Mouse (Mus musculus) G1E (cell line): ENCODE data around the gene Mybph. TPM values are rescaled to one million over a fixed set of nuclear protein-coding genes. Genes with fewer than 3 reads are reported as not detected.

Experiments
- polyA plus RNA-seq: library from polyadenylated mRNA; stranded (reverse); fragments of >175 nt; gene quantifications from 2 replicates; pipeline ENCODE4 v1.2.3, GENCODE M21; 2012
- total RNA-seq, 2 experiments: library from RNA; stranded (forward) in 1 of 2; stranded (reverse) in 1 of 2; fragments of 200-1000 nt in 1 of 2; fragments of >200 nt in 1 of 2; fragmentation: Nextera tagmentation in 1 of 2; gene quantifications; 2 replicates each; pipeline ENCODE4 v1.2.3; 2014 to 2017

The Mybph gene
- total and polyA plus RNA-seq, 3 experiments = 0.05 TPM; not detected in 2

Other genes with a start within 250 kb of the Mybph start
- not detected in 2 replicates for gene Fmod, start 156.2 kb upstream of the Mybph start, total RNA-seq (2014; fragmentation: Nextera tagmentation)
- gene Fmod, start 156.2 kb upstream of the Mybph start, total RNA-seq (2017) = 0.16 TPM in 1 of 2 replicates, not detected in the other
- gene Fmod, start 156.2 kb upstream of the Mybph start, polyA plus RNA-seq = not detected in 2 replicates
- gene Btg2, start 114.3 kb upstream of the Mybph start, total RNA-seq (2014; fragmentation: Nextera tagmentation) = 14.3 and 25.7 TPM in 2 replicates
- gene Btg2, start 114.3 kb upstream of the Mybph start, total RNA-seq (2017) = 12.3 and 13.5 TPM in 2 replicates
- gene Btg2, start 114.3 kb upstream of the Mybph start, polyA plus RNA-seq = 2.3 and 4.6 TPM in 2 replicates
- gene Chit1, start 82.2 kb upstream of the Mybph start, total RNA-seq (2014; fragmentation: Nextera tagmentation) = not detected in 2 replicates
- not detected in 2 replicates for gene Chit1, start 82.2 kb upstream of the Mybph start, total RNA-seq (2017)
- not detected in 2 replicates for gene Chit1, start 82.2 kb upstream of the Mybph start, polyA plus RNA-seq
- gene Chil1, start 11.3 kb upstream of the Mybph start, total RNA-seq (2014; fragmentation: Nextera tagmentation) = not detected in 2 replicates
- not detected in 2 replicates for gene Chil1, start 11.3 kb upstream of the Mybph start, total RNA-seq (2017)
- not detected in 2 replicates for gene Chil1, start 11.3 kb upstream of the Mybph start, polyA plus RNA-seq
- not detected in 2 replicates for gene Adora1, start 42.0 kb downstream of the Mybph start, total RNA-seq (2014; fragmentation: Nextera tagmentation)
- gene Adora1, start 42.0 kb downstream of the Mybph start, total RNA-seq (2017) = 0.06 and 0.16 TPM in 2 replicates
- not detected in 2 replicates for gene Adora1, start 42.0 kb downstream of the Mybph start, polyA plus RNA-seq
- gene Myog, start 96.5 kb downstream of the Mybph start, total RNA-seq (2014; fragmentation: Nextera tagmentation) = not detected in 2 replicates
- gene Myog, start 96.5 kb downstream of the Mybph start, total RNA-seq (2017) = not detected in 2 replicates
- not detected in 2 replicates for gene Myog, start 96.5 kb downstream of the Mybph start, polyA plus RNA-seq
- not detected in 2 replicates for gene Ppfia4, start 139.5 kb downstream of the Mybph start, total RNA-seq (2014; fragmentation: Nextera tagmentation)
- gene Ppfia4, start 139.5 kb downstream of the Mybph start, total RNA-seq (2017) = 0.05 TPM in 1 of 2 replicates, not detected in the other
- gene Ppfia4, start 139.5 kb downstream of the Mybph start, polyA plus RNA-seq = 0.13 and 0.20 TPM in 2 replicates
- 65.9 and 81.3 TPM in 2 replicates for gene Tmem183a, start 168.5 kb downstream of the Mybph start, total RNA-seq (2014; fragmentation: Nextera tagmentation)
- 84.9 and 94.0 TPM in 2 replicates for gene Tmem183a, start 168.5 kb downstream of the Mybph start, total RNA-seq (2017)
- gene Tmem183a, start 168.5 kb downstream of the Mybph start, polyA plus RNA-seq = 37.8 and 49.1 TPM in 2 replicates
- gene 4933406M09Rik, start 192.5 kb downstream of the Mybph start, total RNA-seq (2014; fragmentation: Nextera tagmentation) = not detected in 2 replicates
- 0.06 and 0.16 TPM in 2 replicates for gene 4933406M09Rik, start 192.5 kb downstream of the Mybph start, total RNA-seq (2017)
- gene 4933406M09Rik, start 192.5 kb downstream of the Mybph start, polyA plus RNA-seq = not detected in 2 replicates
- gene Cyb5r1, start 212.1 kb downstream of the Mybph start, total RNA-seq (2014; fragmentation: Nextera tagmentation) = 115 and 119 TPM in 2 replicates
- 41.6 and 42.1 TPM in 2 replicates for gene Cyb5r1, start 212.1 kb downstream of the Mybph start, total RNA-seq (2017)
- gene Cyb5r1, start 212.1 kb downstream of the Mybph start, polyA plus RNA-seq = 48.1 and 59.5 TPM in 2 replicates
- 154 and 168 TPM in 2 replicates for gene Adipor1, start 221.9 kb downstream of the Mybph start, total RNA-seq (2014; fragmentation: Nextera tagmentation)
- gene Adipor1, start 221.9 kb downstream of the Mybph start, total RNA-seq (2017) = 82.0 and 88.8 TPM in 2 replicates
- gene Adipor1, start 221.9 kb downstream of the Mybph start, polyA plus RNA-seq = 97.2 and 129 TPM in 2 replicates